Mouse (Mus musculus) intestine, embryonic 16.5 days (tissue): ENCODE data around the gene Cdc26. TPM values are rescaled to one million over a fixed set of nuclear protein-coding genes. Genes with fewer than 3 reads are reported as not detected.
A peak's percentile ranks its signal among the peaks of the same experiment; 100 is the strongest.

Source experiments
- ATAC-seq: fragments of 200-750 bp; cut with Nextera tagmentation; 2 replicates; pipeline ENCODE4 v1.8.0; 2017; ENCODE audit warnings: moderate TSS enrichment, moderate library complexity
- H3K27ac ChIP-seq: fragments of 300-500 bp; sonication (generic); 2 replicates; pipeline ENCODE4 v1.5.1; 2014; ENCODE audit warnings: mild to moderate bottlenecking, low read length
- H3K27me3 ChIP-seq: fragments of 300-500 bp; sonication (generic); replicated peaks from 2 replicates; pipeline ENCODE4 v1.6.1; 2014; ENCODE audit warnings: low read length, control low read depth, mixed read lengths; ENCODE audit not compliant: control insufficient read depth, insufficient read depth
- H3K36me3 ChIP-seq: fragments of 300-500 bp; sonication (generic); 2 replicates; pipeline ENCODE4 v1.6.1; 2014; ENCODE audit warnings: low read length, control low read depth; ENCODE audit not compliant: control insufficient read depth, insufficient read depth
- H3K4me1 ChIP-seq: fragments of 300-500 bp; sonication (generic); 2 replicates; pipeline ENCODE4 v1.6.1; 2014; ENCODE audit warnings: low read length, control low read depth, mixed read lengths; ENCODE audit not compliant: control insufficient read depth, insufficient read depth
- H3K4me2 ChIP-seq: fragments of 300-500 bp; sonication (generic); 2 replicates; pipeline ENCODE4 v1.6.1; 2014; ENCODE audit warnings: low read depth, low read length, control low read depth
- H3K4me3 ChIP-seq: fragments of 300-500 bp; sonication (generic); 2 replicates; pipeline ENCODE4 v1.5.1; 2014; ENCODE audit warnings: mild to moderate bottlenecking, low read length
- H3K9ac ChIP-seq: fragments of 300-500 bp; sonication (generic); 2 replicates; pipeline ENCODE4 v1.6.1; 2014; ENCODE audit warnings: low read depth, low read length
- H3K9me3 ChIP-seq: fragments of 300-500 bp; sonication (generic); 2 replicates; pipeline ENCODE4 v1.6.1; 2016; ENCODE audit warnings: low read length, control low read depth; ENCODE audit not compliant: control insufficient read depth
- WGBS: fragments of 180-500 bp; shearing (Covaris S2); extraction: QIAGEN DNeasy Blood & Tissue Kit; methylation state at CpG from one replicate; pipeline ENCODE4 v1.1.7; 2014; 5-methylcytosine and 5-hydroxymethylcytosine counted together
- polyA plus RNA-seq: library from polyadenylated mRNA; unstranded; fragments of >200 nt; fragmentation: Nextera tagmentation; extraction: Ambion mirVana; gene quantifications from 2 replicates; pipeline ENCODE4 v1.2.1, GENCODE M21; 2015

Cdc26 gene
- polyA plus RNA-seq, 1 experiment from 2014 or later: 122 TPM

- Histone ChIP-seq H3K4me3 (no peak overlapping the region), H3K27ac (no peak overlapping the region), H3K36me3 (no peaks in the 10 kb centered on the region), H3K27me3 (no peaks in the 10 kb centered on the region), H3K9ac (no peak overlapping the region), H3K4me1 (peaks cover 7% of the 10 kb centered on the region; the same call in 1 of the 2 replicates), H3K9me3 (no peaks in the 10 kb centered on the region), H3K4me2 (no peak overlapping the region)
- ATAC-seq: no peak
- WGBS: 41% methylated on average over 1 of the region's 1 CpGs
These were observed 36.0 kb downstream of the Cdc26 start for GRCm38 (mm10) chr4:62372410-62372809.

- H3K27me3 ChIP-seq: no peaks in the 10 kb centered on the region
- no peak overlapping the region for H3K4me3 ChIP-seq
- peak; percentile 29; the same call in 1 of the 2 replicates for ATAC-seq
- H3K9ac ChIP-seq: no peak overlapping the region
- no peak overlapping the region for H3K4me2 ChIP-seq
- H3K27ac ChIP-seq: no peak overlapping the region
- no peaks in the 10 kb centered on the region for H3K9me3 ChIP-seq
- 55% methylated on average over 3 of the region's 3 CpGs for WGBS
- H3K36me3 ChIP-seq: no peaks in the 10 kb centered on the region
- H3K4me1 ChIP-seq: peaks cover 14% of the 10 kb centered on the region
These were observed 39.4 kb downstream of the Cdc26 start for GRCm38 (mm10) chr4:62369091-62369490.

- Histone ChIP-seq H3K27ac (0 out of 2 replicates have a peak overlapping the region, but pooled peaks have one; percentile 7), H3K4me3 (no peak overlapping the region), H3K9ac (no peak overlapping the region), H3K9me3 (no peaks in the 10 kb centered on the region), H3K27me3 (no peaks in the 10 kb centered on the region), H3K4me2 (no peak overlapping the region), H3K36me3 (no peaks in the 10 kb centered on the region), H3K4me1 (peaks cover 14% of the 10 kb centered on the region)
- WGBS: 79% methylated on average over 6 of the region's 6 CpGs
- peak; percentile 70 for ATAC-seq
These were observed 40.9 kb downstream of the Cdc26 start for GRCm38 (mm10) chr4:62367586-62367985.

GRCm38 (mm10) chr4:62366291-62366690 is 42.2 kb downstream of the Cdc26 start:
- H3K4me1 ChIP-seq: peaks cover 12% of the 10 kb centered on the region
- H3K27ac ChIP-seq: no peak overlapping the region
- WGBS: 77% methylated on average over 4 of the region's 4 CpGs
- ATAC-seq: no peak
- no peaks in the 10 kb centered on the region for H3K9me3 ChIP-seq
- no peaks in the 10 kb centered on the region for H3K27me3 ChIP-seq
- no peaks in the 10 kb centered on the region for H3K36me3 ChIP-seq
- H3K9ac ChIP-seq: no peak overlapping the region
- no peak overlapping the region for H3K4me2 ChIP-seq
- no peak overlapping the region for H3K4me3 ChIP-seq

GRCm38 (mm10) chr4:62364299-62364698 is 44.1 kb downstream of the Cdc26 start:
- no peak overlapping the region for H3K4me2 ChIP-seq
- H3K4me3 ChIP-seq: no peak overlapping the region
- no peak overlapping the region for H3K9ac ChIP-seq
- H3K27ac ChIP-seq: 0 out of 2 replicates have a peak overlapping the region, but pooled peaks have one; percentile 2
- no peak for ATAC-seq
- no peaks in the 10 kb centered on the region for H3K9me3 ChIP-seq
- no peaks in the 10 kb centered on the region for H3K27me3 ChIP-seq
- no peaks in the 10 kb centered on the region for H3K36me3 ChIP-seq
- 64% methylated on average over 8 of the region's 8 CpGs for WGBS
- H3K4me1 ChIP-seq: peaks cover 15% of the 10 kb centered on the region

GRCm38 (mm10) chr4:62362437-62362836 is 46.0 kb downstream of the Cdc26 start:
- WGBS: 74% methylated on average over 2 of the region's 2 CpGs
- Histone ChIP-seq H3K4me1 (peaks cover 12% of the 10 kb centered on the region), H3K9ac (no peak overlapping the region), H3K4me3 (no peak overlapping the region), H3K9me3 (no peaks in the 10 kb centered on the region), H3K36me3 (no peaks in the 10 kb centered on the region), H3K27ac (no peak overlapping the region), H3K27me3 (no peaks in the 10 kb centered on the region), H3K4me2 (no peak overlapping the region)
- no peak for ATAC-seq

- H3K36me3 ChIP-seq: no peaks in the 10 kb centered on the region
- H3K4me2 ChIP-seq: peak overlapping the region; percentile 67
- ATAC-seq: no peak
- 0 out of 2 replicates have a peak overlapping the region, but pooled peaks have one; percentile 74 for H3K27ac ChIP-seq
- H3K9me3 ChIP-seq: no peaks in the 10 kb centered on the region
- H3K9ac ChIP-seq: peak overlapping the region; percentile 78; the same call in 1 of the 2 replicates
- H3K27me3 ChIP-seq: no peaks in the 10 kb centered on the region
- peak overlapping the region; percentile 80 for H3K4me3 ChIP-seq
- 73% methylated on average over 1 of the region's 1 CpGs for WGBS
- peaks cover 10% of the 10 kb centered on the region for H3K4me1 ChIP-seq
These were observed 46.4 kb downstream of the Cdc26 start for GRCm38 (mm10) chr4:62361997-62362396.

- H3K36me3 ChIP-seq: no peaks in the 10 kb centered on the region
- 33% methylated on average over 6 of the region's 6 CpGs for WGBS
- no peaks in the 10 kb centered on the region for H3K27me3 ChIP-seq
- ATAC-seq: no peak
- peaks cover 10% of the 10 kb centered on the region for H3K4me1 ChIP-seq
- peak overlapping the region; percentile 74; the same call in 1 of the 2 replicates for H3K27ac ChIP-seq
- H3K4me2 ChIP-seq: peak overlapping the region; percentile 67
- H3K4me3 ChIP-seq: peak overlapping the region; percentile 80
- H3K9ac ChIP-seq: peak overlapping the region; percentile 78
- no peaks in the 10 kb centered on the region for H3K9me3 ChIP-seq
These were observed 46.9 kb downstream of the Cdc26 start for GRCm38 (mm10) chr4:62361571-62361970.

- peak overlapping the region; percentile 74 for H3K27ac ChIP-seq
- no peaks in the 10 kb centered on the region for H3K27me3 ChIP-seq
- H3K9me3 ChIP-seq: no peaks in the 10 kb centered on the region
- peak overlapping the region; percentile 80 for H3K4me3 ChIP-seq
- H3K36me3 ChIP-seq: no peaks in the 10 kb centered on the region
- peak; percentile 68 for ATAC-seq
- H3K9ac ChIP-seq: peak overlapping the region; percentile 78
- peak overlapping the region; percentile 67 for H3K4me2 ChIP-seq
- under 1% methylated on average over 22 of the region's 22 CpGs for WGBS
- peaks cover 10% of the 10 kb centered on the region for H3K4me1 ChIP-seq
These were observed 47.5 kb downstream of the Cdc26 start for GRCm38 (mm10) chr4:62360805-62361455.
